Mouse (Mus musculus): ENCODE measurements around the gene Mars2. TPM values are rescaled to one million over a fixed set of nuclear protein-coding genes. Genes with fewer than 3 reads are reported as not detected.

Gene Mars2
- total RNA-seq, 2 experiments from 2014 or later: 2.0 to 2.3 TPM

Other genes with a start within 250 kb of the Mars2 start
- gene Sf3b1, start 209.7 kb upstream of the Mars2 start, total RNA-seq (2015; ENCODE audit: low replicate concordance): 151 and 155 TPM in 2 replicates
- 196 and 224 TPM in 2 replicates for gene Sf3b1, start 209.7 kb upstream of the Mars2 start, total RNA-seq (2017; ENCODE audit: low replicate concordance)
- 16.3 and 27.3 TPM in 2 replicates for gene Coq10b, start 184.4 kb upstream of the Mars2 start, total RNA-seq (2015; ENCODE audit: low replicate concordance)
- gene Coq10b, start 184.4 kb upstream of the Mars2 start, total RNA-seq (2017; ENCODE audit: low replicate concordance): 24.2 and 35.4 TPM in 2 replicates
- gene Hspe1, start 149.0 kb upstream of the Mars2 start, total RNA-seq (2015; ENCODE audit: low replicate concordance): 62.9 and 95.7 TPM in 2 replicates
- 41.5 and 52.0 TPM in 2 replicates for gene Hspe1, start 149.0 kb upstream of the Mars2 start, total RNA-seq (2017; ENCODE audit: low replicate concordance)
- 55.1 and 56.2 TPM in 2 replicates for gene Hspd1, start 148.9 kb upstream of the Mars2 start, total RNA-seq (2015; ENCODE audit: low replicate concordance)
- 56.1 and 87.5 TPM in 2 replicates for gene Hspd1, start 148.9 kb upstream of the Mars2 start, total RNA-seq (2017; ENCODE audit: low replicate concordance)
- gene Mob4, start 105.9 kb upstream of the Mars2 start, total RNA-seq (2015; ENCODE audit: low replicate concordance): 19.4 and 28.6 TPM in 2 replicates
- 27.2 and 40.0 TPM in 2 replicates for gene Mob4, start 105.9 kb upstream of the Mars2 start, total RNA-seq (2017; ENCODE audit: low replicate concordance)
- gene Rftn2, start 10.4 kb upstream of the Mars2 start, total RNA-seq (2015; ENCODE audit: low replicate concordance): not detected in 2 replicates
- gene Rftn2, start 10.4 kb upstream of the Mars2 start, total RNA-seq (2017; ENCODE audit: low replicate concordance): 0.17 TPM in 1 of 2 replicates, not detected in the other
- gene Boll, start 126.3 kb downstream of the Mars2 start, total RNA-seq (2015; ENCODE audit: low replicate concordance): not detected in 2 replicates
- not detected in 2 replicates for gene Boll, start 126.3 kb downstream of the Mars2 start, total RNA-seq (2017; ENCODE audit: low replicate concordance)
- 0.21 TPM in 1 of 2 replicates, not detected in the other for gene Plcl1, start 168.7 kb downstream of the Mars2 start, total RNA-seq (2015; ENCODE audit: low replicate concordance)
- gene Plcl1, start 168.7 kb downstream of the Mars2 start, total RNA-seq (2017; ENCODE audit: low replicate concordance): not detected in 2 replicates